Mouse (Mus musculus) heart, adult 2 months (tissue): ENCODE measurements around the gene Zbtb49. TPM values are rescaled to one million over a fixed set of nuclear protein-coding genes. Genes with fewer than 3 reads are reported as not detected.

Experiments used
- DNase-seq, 2 experiments: peaks; one replicate each; pipeline ENCODE4 v3.0.0; 2021
- H3K27ac ChIP-seq: fragments of 200-600 bp; 2 replicates; pipeline ENCODE4 v1.8.1; 2022
- H3K27me3 ChIP-seq: fragments of 200-500 bp; 2 replicates; pipeline ENCODE4 v1.6.1; 2012; ENCODE audit warnings: mild to moderate bottlenecking, low read length, inconsistent platforms, mixed read lengths; ENCODE audit not compliant: control insufficient read depth, insufficient read depth
- H3K36me3 ChIP-seq: fragments of 200-500 bp; 2 replicates; pipeline ENCODE4 v1.6.1; 2012; ENCODE audit warnings: low read length, inconsistent platforms; ENCODE audit not compliant: control insufficient read depth, insufficient read depth
- H3K4me1 ChIP-seq: fragments of 200-500 bp; 2 replicates; pipeline ENCODE4 v1.6.1; 2011; ENCODE audit warnings: low read length; ENCODE audit not compliant: control insufficient read depth, insufficient read depth
- H3K4me3 ChIP-seq: fragments of 200-600 bp; 2 replicates; pipeline ENCODE4 v1.8.1; 2022
- H3K79me2 ChIP-seq: fragments of 200-500 bp; replicated peaks from 2 replicates; pipeline ENCODE4 v1.6.1; 2012; ENCODE audit warnings: mild to moderate bottlenecking, inconsistent platforms, low read length, moderate library complexity, mixed read lengths; ENCODE audit not compliant: control insufficient read depth, insufficient read depth
- H3K9ac ChIP-seq: fragments of 200-500 bp; 2 replicates; pipeline ENCODE4 v1.6.1; 2012; ENCODE audit warnings: low read depth, mild to moderate bottlenecking, control low read depth, inconsistent platforms, low read length, mixed read lengths
- CTCF ChIP-seq: fragments of 200-600 bp; IDR thresholded peaks from 2 replicates; pipeline ENCODE4 v1.8.1; 2022; ENCODE audit warnings: antibody characterized with exemption, mild to moderate bottlenecking, moderate library complexity
- EP300 ChIP-seq: fragments of 200-500 bp; IDR thresholded peaks from 2 replicates; pipeline ENCODE4 v1.6.1; 2011; ENCODE audit warnings: low read depth, low read length, control low read depth; ENCODE audit not compliant: insufficient read depth
- POLR2A ChIP-seq: fragments of 200-500 bp; IDR thresholded peaks from 2 replicates; pipeline ENCODE4 v1.6.1; 2011; ENCODE audit warnings: mild to moderate bottlenecking, low read depth, low read length, control low read depth; ENCODE audit not compliant: insufficient read depth
- WGBS: fragments of 180-500 bp; shearing (Covaris S2); methylation state at CpG from one replicate; pipeline ENCODE4 v1.1.7; 2018; 5-methylcytosine and 5-hydroxymethylcytosine counted together
- intact Hi-C: fragments of 180-260 bp; cut with DNase I; formaldehyde crosslinking; loops from one replicate; pipeline ENCODE4 v1.15.1; 2025
- long read RNA-seq: library from polyadenylated mRNA; stranded (forward); transcript quantifications from one replicate; pipeline ENCODE4 v2.0.0, GENCODE M21; 2021
- polyA plus RNA-seq: library from polyadenylated mRNA; depleted of rRNA; stranded (reverse); fragments of >200 nt; gene quantifications from 2 replicates; pipeline ENCODE4 v1.2.3, GENCODE M21; 2012; rRNA removed
- total RNA-seq, 2 experiments: library from RNA; stranded (reverse); gene quantifications; 2 replicates each; pipeline ENCODE4 v1.2.3; 2021

Gene Zbtb49
- total RNA-seq (1 to 10 TPM; 3.7 to 4.1 TPM), polyA plus RNA-seq (4.3 and 5.2 TPM in 2 replicates)
- long read RNA-seq, partial matches to known transcripts: 1 of 6 reads
- long read RNA-seq, other reads (novel, unspliced or antisense): 1 of 6 reads

DNA sequence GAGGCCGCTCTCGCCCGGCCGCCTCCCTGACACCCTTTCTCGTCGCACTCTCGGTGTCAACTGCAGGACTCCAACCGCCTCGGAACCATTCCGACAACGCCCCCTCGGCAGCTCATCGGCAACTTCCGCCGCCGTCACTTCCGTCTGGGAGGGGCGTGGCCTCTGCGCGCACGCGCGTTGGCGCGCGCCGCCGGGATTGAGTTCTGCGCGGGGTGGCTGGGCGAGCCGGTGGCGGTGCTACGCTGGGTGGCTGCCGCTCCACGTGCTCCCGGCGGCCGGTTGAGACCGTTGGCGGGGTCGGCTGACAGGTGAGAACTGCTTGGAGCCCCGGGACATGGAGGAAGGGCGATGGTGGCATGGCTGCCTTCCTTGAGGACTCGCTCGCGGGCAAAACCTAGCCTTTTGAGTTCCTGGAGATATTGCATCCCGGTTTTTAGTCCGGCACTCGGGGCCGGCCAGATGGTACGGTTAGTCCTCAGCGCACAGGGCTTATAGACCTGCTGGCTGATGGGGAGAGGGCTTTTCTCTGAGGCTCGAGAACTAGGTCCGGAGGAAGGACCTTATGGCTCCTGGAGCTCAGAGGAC is at the start of gene Zbtb49, which contains the start of gene Lyar:
TSS of gene Zbtb49 (minus strand) at position 130 of the 585 bp plus-strand sequence.
TSS of gene Lyar (plus strand) at position 143 of the 585 bp plus-strand sequence.
- peak; percentile 95 to 99 for DNase-seq
- H3K9ac ChIP-seq: peak within 1 kb of the TSS; percentile 95
- WGBS: under 1% methylated on average over 55 of the region's 55 CpGs

GRCm38 (mm10) chr5:38260107-38260682 is 39.9 kb upstream of the Zbtb49 start, which contains the start of gene Tmem128:
Gene Tmem128, plus strand, starts transcription at chr5:38260185.
- peaks cover 3% of the 10 kb centered on the region for H3K36me3 ChIP-seq
- H3K27ac ChIP-seq: peak within 1 kb of the TSS; percentile 91
- TF ChIP-seq CTCF (no peak), POLR2A (peak; percentile 87), EP300 (no peak)
- DNase-seq: peak; percentile 81 to 83
- H3K4me1 ChIP-seq: peaks cover 1% of the 10 kb centered on the region; the same call in 1 of the 2 replicates
- H3K79me2 ChIP-seq: no peaks in the 10 kb centered on the region; the same call in 1 of the 2 replicates
- no peaks in the 10 kb centered on the region for H3K27me3 ChIP-seq
- H3K4me3 ChIP-seq: peak within 1 kb of the TSS; percentile 81
- WGBS: under 1% methylated on average over 40 of the region's 40 CpGs
- peak within 1 kb of the TSS; percentile 74 for H3K9ac ChIP-seq
- intact Hi-C loops: loop anchor here (1.0 kb wide), 1 partner anchor 40 kb away; the partner anchor contains the start of genes Lyar and Zbtb49

More for the DNA sequence above, at the start of gene Zbtb49, which contains the start of gene Lyar:
- H3K27ac ChIP-seq: peak within 1 kb of the TSS; percentile 83
- TF ChIP-seq POLR2A (peak; percentile 75), EP300 (0 out of 2 replicates have a peak, but pooled peaks have one; percentile 21), CTCF (no peak)
- intact Hi-C loops: loop anchor here (1.0 kb wide), 1 partner anchor 40 kb away; the partner anchor contains the start of gene Tmem128
- peak within 1 kb of the TSS; percentile 78 for H3K4me3 ChIP-seq
- no peaks in the 10 kb centered on the region for H3K36me3 ChIP-seq
- peaks cover 4% of the 10 kb centered on the region for H3K4me1 ChIP-seq
- 0 out of 2 replicates have a peak, but pooled peaks cover 1% of the 10 kb centered on the region for H3K79me2 ChIP-seq
- no peaks in the 10 kb centered on the region for H3K27me3 ChIP-seq

- intact Hi-C loops: loop anchor here (1.0 kb wide), 1 partner anchor 39 kb away; the partner anchor contains the start of genes Lyar and Zbtb49
- DNase-seq: no peak
- Histone ChIP-seq H3K9ac (peak overlapping the region; percentile 74), H3K27ac (peak overlapping the region; percentile 91), H3K36me3 (peaks cover 3% of the 10 kb centered on the region), H3K4me1 (peaks cover 1% of the 10 kb centered on the region; the same call in 1 of the 2 replicates), H3K4me3 (peak overlapping the region; percentile 81), H3K27me3 (no peaks in the 10 kb centered on the region), H3K79me2 (no peaks in the 10 kb centered on the region; the same call in 1 of the 2 replicates)
- no peak for TF ChIP-seq EP300
- TF ChIP-seq CTCF: no peak
- no peak for TF ChIP-seq POLR2A
- 36% methylated on average over 9 of the region's 9 CpGs for WGBS
These were observed 39.3 kb upstream of the Zbtb49 start for GRCm38 (mm10) chr5:38259455-38260106.

DNA sequence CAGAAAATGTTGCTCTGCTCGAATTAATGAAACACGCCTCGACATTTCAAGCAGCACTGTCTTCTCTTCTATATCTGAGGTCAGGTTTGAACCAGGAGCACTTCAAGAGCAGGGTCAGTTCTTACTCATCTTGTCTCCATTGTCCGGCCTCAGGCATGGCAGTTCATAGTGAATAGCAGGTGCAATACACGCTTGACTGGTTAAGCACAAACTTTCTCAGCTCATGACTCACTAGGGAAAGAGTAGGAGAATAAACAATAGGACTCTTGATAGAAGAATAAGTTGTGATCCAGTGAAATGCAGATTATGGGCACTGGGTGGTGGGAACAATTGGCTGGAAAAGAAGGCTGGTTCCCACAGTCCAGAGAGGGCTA is 38.5 kb upstream of the Zbtb49 start:
- Histone ChIP-seq H3K27me3 (no peaks in the 10 kb centered on the region), H3K79me2 (no peaks in the 10 kb centered on the region; the same call in 1 of the 2 replicates), H3K4me1 (peaks cover 1% of the 10 kb centered on the region; the same call in 1 of the 2 replicates), H3K36me3 (peaks cover 3% of the 10 kb centered on the region), H3K9ac (no peak overlapping the region), H3K4me3 (no peak overlapping the region), H3K27ac (no peak overlapping the region)
- no peak for TF ChIP-seq EP300
- no peak for DNase-seq
- intact Hi-C loops: no loop called here
- 85% methylated on average over 5 of the region's 5 CpGs for WGBS

DNA sequence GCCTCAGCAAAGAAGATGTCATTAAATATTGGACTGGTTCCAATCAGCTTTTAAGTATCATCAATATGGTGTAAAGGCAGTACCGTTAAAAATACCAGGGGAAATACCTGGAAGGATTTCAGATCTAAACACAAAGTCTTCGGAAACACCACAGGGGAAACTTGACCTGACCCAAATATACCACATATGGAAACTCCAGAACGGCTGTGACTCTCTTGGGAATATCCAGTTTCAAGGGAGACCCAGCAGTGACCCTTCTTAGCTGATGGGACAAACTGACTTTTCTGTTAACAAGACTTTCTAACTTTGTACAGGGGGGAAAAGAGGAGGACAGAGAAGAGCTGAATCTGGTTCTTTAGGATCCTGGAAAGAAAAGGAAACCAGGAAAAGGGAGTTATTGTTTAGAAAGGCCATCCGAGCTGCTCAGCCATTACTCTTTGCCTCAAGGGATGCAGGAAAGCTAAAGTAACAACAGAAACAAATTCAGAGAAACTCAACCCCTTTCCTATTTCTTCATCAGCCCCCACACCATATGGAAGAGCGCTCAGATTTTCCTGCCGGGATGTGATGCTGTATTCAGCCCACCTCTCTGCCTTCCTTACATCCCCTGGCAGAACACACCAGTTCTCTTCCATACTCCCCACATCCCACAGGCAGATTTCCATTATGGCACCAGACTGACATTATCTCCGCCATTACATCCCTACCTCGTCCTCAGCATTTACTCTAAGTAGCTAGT is 37.9 kb upstream of the Zbtb49 start:
- no peak overlapping the region for H3K27ac ChIP-seq
- no peak overlapping the region for H3K9ac ChIP-seq
- no peaks in the 10 kb centered on the region; the same call in 1 of the 2 replicates for H3K79me2 ChIP-seq
- intact Hi-C loops: no loop called here
- no peak overlapping the region for H3K4me3 ChIP-seq
- no peaks in the 10 kb centered on the region for H3K27me3 ChIP-seq
- no peak for DNase-seq
- TF ChIP-seq CTCF: no peak
- TF ChIP-seq POLR2A: no peak
- TF ChIP-seq EP300: no peak
- 61% methylated on average over 8 of the region's 8 CpGs for WGBS
- H3K4me1 ChIP-seq: peaks cover 1% of the 10 kb centered on the region; the same call in 1 of the 2 replicates
- H3K36me3 ChIP-seq: peaks cover 3% of the 10 kb centered on the region
